Mouse (Mus musculus): ENCODE data around the gene Fgf3.

The Fgf3 gene

DNA sequence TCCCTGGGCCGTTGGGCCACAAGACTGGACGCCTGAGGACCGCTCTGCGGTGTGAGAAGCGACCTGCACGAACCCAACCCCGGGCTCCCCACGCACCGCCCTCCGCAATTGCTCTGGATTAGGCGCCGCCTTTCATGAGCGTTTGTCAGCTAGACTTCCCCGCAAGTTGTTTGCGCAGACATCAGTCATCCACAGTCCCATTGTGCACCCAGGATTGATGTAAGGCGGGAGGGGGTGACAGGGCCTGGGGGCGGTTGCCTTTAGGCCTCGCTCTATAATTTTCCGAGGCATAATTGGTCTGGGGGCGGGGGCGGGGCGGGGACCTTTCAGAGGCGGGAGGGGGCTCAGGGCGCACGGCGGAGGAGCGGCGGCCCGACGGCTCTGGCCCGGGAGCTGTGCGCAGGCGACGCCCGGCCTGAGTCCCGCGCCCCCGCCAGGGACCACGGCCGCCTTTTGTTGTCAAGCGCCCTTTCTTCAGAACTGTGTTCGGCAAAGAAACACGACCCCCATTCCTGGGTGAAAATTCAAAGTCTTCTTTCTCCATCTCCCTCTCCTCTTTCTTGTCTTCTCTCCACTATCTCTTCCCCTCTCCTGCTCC is at the start of gene Fgf3:
Fgf3 (plus strand) TSS at position 193 of the 598 bp plus-strand sequence.
- DNase-seq, result no peak

DNA sequence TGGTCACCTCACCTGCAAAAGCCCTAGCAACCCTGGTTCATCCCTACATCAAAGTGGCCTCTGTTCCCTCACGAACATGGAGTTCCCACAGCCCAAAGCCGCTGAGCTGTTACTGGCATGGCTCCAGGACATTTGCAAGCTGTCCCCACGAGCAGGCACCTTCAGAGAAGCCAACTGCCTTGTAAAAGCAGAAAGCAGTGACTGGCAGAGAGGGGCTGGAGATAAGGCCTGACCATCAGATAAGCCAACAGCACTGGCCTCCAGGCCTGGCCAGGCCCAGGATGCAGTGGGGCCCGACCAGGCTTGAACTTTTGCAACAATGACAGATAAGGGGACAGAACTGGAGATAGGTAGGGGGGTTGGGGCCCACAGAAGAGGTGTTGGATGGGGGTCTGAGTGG is 49.3 kb upstream of the Fgf3 start:
- no peak for DNase-seq

DNA sequence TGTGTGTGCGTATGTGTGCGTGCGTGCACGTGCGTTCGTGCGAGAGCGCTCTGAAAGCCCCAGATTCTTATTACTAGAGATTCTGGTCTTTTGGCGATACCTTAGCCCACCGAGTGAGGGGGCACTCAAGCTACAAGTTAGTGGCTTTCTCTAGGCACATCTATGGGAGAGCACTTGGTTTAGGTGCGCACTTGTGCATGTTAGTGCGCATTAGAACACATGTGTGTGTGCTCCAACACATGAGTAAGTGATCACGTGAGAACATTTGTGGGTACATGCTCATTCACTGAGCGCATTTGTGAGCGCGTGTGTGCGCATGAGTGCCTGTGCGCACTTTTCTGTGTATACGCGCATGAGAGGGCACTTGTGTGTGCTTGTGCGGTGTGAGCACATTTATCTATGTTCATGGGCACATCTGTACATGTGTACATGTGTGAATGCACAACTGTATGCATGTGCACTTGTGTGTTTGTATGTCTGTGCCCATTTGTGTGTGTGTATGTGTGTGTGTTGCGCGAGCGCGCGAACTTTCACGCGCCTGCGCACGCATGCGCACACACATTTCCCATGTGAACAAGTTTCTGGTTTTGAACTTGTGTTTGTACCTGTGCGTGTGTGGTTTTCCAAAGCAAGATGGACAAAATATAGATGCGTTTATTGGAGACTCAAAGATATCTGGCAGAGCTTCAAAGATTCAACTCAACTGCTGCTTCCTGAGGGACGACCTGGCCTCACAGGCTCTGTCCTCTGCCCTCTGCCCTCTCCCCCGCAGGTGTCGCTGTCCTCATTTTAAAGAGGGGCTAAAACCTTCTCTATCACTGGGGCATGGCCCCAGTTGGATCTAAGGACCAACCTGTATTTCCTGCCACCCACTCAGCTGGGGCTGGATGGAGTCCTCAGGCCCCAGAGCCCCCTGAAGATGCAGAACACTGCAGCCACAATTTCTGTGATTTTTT is 48.0 kb upstream of the Fgf3 start:
- no peak for DNase-seq

DNA sequence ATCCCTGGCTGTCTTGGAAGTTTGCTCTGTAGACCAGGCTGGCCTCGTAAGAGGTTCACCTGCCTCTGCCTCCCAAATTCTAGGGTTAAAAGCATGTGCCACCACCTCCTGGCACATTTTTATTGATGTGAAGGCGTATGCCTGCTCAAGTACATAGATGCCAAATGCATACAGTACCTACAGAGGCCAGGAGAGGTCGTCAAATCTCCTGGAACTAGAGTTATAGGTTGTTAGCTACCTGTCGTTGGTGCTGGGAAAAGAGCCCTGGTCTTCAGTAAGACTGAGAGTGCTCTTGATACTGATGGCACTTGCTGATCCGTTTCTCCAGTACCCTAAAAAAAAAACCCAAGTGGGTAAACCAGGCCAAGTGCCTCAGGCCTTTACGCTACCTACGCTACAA is 46.5 kb upstream of the Fgf3 start:
- DNase-seq, result no peak

DNA sequence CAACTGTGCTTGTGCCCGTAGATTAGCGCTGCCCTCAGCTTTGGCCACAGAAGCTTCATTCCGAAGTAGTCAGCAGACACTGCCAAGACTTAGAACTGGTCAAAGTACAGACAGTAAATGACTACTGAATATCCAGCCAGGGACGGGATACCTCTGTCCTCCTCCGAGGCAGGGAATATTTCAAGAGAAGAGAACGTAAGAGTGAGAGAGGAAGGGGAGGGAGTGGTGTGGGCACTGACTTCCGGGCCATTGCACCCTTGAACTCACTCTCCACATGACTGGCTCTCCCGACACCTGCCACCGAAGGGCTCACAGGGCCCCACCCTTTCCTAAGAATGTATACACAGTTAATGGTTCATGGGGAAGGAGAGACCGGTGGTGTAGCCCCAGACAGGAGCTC is 44.6 kb upstream of the Fgf3 start:
- no peak for DNase-seq

DNA sequence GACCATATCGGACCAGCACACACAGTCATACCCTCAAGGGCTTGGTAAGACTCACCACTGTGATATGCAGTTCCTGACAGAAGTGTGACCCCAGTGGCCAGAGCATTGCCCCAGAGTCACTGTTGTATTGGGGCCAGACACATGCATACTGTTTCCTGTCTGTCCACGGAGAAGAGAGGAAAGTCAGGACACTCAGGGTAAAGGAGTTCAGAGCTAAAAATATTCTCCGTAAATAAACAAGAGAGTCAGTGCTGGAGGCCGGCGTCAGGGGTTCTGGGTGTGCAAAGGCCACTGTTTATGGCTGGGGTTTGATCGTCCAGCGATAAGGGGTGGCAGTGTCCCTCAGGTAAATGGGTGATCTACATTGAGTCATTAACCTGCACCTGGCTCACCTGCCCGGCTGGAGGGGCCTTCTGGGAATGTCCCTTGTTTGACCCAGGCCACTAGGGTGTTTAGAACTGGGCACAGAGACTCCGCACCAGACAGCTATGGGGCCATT is 41.9 kb upstream of the Fgf3 start:
- DNase-seq, result no peak

DNA sequence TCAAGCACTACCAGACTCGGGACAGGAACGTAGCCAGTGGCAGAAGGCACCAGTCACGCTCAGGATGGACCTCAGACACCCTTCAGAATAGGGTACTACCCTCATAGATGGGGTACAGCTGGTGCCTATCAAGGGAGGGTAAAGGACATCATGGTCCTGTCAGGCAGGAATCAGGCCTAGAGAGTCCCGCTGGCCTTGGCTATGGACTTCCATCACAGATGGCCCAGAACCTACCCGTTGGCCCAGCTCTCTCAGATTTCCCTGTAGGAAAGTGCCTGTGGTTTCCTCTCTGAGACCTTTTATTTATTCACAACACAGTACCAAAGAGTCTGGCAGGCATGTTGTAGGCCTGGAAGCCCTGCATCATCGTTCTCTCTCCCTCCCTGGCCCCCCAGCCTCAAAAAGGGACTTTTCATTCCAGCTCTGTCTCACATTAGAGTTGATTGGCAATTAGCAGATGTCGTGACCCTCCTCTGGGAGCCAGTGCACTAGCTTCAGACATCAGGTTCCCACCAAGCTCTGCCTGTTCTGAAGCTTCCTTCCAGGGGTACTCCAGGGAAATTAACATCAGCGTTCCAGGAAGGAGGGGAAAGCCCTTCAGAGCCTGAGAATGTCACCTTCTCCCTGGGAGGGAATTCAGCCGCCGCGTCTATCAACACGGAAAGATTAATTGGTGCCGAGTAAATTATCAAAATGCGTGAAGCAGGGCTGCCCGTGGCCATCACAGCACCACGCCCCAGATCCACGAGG is 40.7 kb upstream of the Fgf3 start:
- DNase-seq, result peak; percentile 63

DNA sequence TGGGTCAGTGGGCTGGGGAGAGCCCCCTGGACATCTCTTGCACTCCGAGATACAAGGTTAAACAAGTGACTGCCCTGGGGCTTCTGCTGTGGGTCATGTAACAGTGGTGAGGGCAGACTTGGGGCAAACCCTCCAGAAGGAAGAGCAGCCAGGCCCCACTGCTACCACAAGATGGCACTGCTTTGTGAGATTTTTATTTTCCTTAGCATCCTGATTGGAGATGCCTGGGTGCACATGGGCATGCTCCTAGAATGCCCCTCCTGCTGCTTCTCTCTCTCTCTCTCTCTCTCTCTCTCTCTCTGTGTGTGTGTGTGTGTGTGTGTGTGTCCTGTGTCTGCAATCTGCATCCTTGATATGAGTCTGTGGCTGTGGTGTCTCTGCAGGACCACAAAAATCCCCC is 39.4 kb upstream of the Fgf3 start:
- DNase-seq, result no peak

DNA sequence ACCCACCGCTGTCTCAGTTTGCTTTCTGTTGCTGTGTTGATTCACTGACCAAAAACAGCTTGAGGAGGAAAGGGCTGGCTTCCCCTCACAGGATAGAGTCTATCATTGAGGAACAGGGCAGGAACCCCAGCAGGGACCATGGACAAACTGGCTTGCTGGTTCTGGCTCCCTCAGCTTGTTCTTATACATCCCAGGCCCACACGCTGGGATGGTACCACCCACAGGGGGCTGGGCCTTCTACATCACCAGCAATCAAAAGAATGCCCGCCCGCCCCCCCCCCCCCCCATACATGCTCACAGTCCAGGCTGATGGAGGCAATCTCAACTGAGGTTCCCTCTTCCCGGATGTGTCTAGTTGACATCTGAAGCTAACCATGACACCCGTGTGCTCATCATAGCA is 30.8 kb upstream of the Fgf3 start:
- DNase-seq, result no peak

DNA sequence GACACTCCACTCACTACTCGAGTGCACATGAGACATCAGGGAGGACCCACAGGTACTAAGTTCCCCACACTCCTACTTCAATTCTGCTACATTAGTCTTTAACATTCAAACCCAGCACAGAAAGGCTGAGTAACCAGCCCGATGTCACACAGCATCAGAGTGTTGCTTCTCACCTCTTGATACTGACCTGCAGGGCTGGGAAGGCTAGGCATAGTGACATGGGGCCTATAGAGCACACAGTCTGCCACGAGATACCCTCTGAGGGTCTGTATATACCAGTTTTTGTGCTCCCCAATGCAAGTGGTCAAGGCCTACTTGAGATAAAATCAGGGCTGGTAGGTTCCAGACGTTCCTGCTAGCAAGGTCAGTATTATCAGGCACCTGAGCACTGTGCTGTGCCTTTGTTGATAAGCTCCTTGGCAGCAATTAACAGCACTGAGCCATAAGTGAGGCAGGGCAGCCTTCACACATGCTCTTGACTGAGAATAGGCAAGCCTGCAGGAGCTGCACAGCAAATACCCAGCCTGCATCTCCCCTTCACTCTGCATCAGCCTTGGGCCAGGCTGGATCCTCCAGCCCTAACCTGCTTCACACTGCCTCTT is 29.8 kb upstream of the Fgf3 start:
- no peak for DNase-seq

DNA sequence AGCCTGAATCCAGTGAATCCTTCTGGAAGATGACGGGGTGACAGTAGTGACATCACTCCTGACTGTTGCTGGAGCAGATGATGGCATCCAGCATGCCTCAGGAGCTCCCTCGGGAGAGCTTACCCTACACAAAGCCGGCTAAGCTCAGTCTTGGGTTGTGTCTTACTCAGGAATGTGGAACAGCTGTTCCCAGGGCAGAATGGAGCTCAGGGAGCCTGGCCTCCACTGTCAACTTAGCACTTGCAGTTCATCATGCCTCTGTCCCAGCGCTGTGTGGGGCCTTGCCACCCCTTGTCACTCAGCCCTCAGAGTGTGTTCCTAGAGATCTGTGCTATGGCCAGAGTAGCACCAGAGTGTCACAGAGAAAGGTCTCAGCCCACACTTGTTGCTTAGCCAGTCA is 26.4 kb upstream of the Fgf3 start:
- DNase-seq, result no peak

DNA sequence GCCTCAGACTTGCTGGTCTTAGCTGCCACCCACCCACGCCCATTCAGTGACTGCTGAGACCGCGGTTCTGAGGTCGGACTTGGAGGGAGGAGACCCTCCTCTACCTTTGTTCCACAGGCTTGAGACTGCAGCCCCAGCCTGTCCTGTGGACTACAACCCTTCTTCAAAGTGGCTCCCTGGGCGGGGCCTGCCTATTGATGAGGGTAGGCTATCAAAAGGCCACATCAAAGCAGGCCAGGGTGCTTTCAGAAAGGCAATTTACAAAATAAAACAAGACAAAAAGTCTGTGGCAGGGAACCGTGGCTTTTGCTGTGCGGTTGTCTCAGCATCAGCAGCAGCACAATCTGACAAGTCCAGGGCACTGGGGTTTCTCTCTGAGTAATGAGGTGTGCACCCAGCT is 16.0 kb upstream of the Fgf3 start:
- DNase-seq, result no peak

DNA sequence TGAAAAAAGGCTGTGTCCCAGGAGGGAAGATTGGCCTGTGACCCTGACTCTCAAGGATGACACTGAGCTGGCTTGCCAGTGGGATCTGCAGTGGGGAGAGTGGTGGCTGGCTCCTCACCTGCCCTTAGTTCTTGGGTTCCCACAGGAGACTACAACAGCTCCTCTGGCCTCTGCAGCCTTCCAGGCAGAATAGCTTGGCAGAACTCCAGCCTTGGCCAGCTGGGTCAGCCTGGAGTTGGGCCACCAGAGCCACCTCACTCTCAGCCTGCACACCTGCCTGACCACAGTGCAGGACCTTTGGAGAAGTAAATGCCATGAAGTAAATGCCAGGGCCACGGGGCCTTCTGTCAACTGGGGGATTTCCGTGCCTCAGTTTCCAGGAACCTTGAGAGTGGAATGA is 13.9 kb upstream of the Fgf3 start:
- peak; percentile 6 for DNase-seq

DNA sequence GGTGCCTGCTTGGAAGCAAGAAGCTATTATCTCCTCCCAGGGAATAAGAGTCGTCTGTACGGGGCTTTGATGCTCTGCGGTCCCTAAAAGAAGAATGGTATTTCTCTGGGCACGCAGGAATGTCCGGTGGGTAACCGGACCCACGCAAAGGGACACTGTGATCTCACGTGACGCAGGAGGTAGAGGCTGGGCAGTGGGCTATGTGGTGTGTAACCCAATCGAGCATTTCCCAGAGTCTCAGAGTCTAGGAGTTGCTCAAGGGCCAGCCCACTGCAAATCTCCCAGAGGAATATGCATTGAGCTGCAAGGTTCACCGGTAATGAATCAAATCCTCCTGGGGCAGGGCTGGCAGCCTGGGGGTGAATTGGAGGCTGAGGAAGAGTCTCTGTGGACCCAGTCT is 9.5 kb upstream of the Fgf3 start:
- DNase-seq, result no peak

DNA sequence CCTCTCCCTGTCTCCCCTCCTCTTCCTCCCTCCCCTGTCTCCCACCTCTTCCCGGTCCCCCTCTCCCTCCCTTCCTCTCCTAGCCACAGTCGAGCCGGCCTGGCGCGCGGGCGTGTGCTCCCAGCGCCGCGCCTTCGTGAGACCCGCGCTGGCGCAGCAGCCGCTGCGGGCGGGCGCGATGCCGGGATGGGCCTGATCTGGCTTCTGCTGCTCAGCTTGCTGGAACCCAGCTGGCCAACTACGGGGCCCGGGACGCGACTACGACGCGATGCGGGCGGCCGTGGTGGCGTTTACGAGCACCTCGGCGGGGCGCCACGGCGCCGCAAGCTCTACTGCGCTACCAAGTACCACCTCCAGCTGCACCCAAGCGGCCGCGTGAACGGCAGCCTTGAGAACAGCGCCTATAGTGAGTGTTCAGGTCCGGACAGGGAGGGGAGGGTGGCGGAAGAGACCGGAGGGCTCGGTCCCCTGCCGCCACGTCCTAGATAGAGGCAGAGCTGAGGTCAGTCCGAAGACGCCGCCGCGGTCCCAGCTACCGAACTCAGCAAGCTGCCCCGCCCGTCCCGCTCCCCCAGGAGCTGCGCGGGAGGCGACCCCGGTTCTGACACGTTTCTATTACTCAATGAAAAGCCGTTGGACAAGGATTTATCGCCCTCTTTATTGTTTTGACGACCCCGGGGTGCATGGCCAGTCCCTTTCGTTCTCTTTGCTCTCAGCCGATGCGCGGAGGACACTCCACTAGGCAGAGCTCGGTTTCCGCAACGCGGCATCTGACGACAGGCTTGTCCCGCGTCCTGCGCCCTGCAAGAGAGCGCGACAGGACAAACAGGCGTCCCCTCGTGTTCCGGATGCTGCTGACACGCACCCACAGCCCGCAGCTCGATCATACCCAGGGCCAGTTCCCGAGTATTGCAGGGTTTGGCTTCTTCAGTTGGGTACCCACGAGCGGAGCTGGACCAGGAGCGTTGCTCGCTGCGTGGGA is 930 bp downstream of the Fgf3 start:
- DNase-seq, result no peak

DNA sequence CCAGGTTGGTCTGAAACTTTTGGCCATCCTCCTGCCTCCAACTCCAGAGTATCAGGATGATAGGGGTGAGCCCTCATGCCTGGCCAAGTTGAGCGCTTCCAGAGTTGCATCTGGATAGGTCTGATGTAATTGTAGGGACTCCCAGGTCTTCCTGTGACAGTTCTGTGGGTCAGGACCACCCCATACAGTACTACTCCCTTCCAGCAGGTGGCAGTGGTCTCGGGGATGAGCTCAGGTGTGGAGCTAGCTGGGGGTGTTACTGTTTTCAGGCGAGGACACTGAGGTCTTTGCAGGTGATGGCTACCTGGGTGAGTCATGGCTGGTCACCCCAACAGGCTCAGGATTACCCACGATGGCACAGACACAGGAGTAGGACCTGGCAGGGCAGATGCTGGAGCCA is 8.3 kb downstream of the Fgf3 start:
- DNase-seq, result no peak

DNA sequence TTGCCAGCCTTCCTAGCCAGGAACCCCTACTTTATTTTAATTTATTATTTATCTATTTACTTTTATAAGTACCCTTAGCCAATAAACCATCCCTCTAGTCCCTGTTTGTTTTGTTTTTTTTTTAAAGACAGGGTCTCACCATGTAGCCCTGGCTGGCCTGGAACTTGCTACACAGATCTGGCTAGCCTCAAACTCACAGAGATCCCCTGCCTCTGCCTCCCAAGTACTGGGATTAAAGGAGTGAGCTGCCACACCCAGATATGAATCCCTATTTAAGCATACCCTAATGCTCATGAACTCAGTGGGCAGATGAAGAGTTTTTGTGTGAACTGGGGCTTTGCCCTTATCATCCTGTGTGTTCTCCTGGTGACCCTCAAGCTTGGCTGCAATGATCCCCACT is 9.2 kb downstream of the Fgf3 start, which contains the start of gene Fgf4:
Fgf4 (plus strand) TSS at position 301 of the 400 bp plus-strand sequence.
- DNase-seq, result no peak

DNA sequence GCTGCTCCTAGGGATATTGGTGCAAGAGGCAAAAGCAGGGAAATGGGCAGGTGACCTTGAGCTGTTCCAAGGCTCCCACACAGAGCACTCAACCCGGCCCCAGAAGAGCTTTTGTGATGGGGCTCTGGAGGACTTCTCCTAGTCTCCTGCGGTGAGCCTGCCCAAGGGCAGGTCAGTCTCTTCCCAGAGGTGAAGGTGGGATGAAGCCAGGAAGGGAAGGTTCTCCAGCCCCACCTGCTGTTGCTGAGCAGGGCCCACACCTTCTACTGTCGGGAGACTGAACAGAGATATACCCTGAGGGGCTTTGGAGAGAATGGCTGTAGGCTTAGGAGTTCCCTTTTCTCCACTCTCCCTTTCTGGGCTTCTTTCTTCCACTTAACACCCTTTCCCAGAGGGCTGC is 13.4 kb downstream of the Fgf3 start:
- no peak for DNase-seq

DNA sequence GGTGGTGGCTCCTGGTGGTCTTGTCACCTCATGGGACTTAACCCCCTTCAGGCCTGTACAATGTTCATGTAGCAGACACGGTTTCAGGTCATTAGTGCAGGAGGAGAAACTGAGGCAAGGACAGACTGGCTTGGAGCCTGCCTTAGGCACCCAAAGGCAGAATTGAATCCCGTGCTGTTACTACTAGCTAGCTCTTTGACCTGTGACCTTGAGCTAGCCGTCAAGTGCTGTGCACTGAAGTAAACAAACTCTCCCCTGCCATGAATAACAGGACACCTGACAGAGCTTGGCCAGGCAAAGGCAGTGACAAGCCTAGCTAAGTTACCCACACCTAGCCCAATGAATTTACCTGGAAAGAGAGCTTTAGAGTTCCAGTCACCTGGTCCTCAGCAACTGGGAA is 17.1 kb downstream of the Fgf3 start:
- DNase-seq, result no peak

DNA sequence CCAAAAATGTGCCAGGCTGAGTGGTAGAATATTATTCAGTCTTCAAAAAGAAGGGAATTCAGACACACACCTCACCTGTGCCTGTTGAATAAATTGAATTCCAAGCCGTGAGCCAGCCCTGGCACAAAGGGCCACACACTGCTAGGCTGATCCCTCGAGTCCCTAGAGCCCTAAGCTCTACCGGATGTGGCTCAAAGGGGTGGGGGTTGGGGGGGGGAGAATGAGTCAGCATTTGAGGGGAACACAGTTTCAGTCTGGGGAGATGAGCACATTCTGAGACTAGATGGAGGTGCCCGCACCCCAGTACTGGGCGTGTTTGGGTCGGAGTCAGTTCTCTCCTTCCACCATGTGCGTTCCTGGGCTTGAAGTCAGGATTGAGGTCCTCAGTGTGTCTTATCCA is 19.3 kb downstream of the Fgf3 start:
- no peak for DNase-seq

DNA sequence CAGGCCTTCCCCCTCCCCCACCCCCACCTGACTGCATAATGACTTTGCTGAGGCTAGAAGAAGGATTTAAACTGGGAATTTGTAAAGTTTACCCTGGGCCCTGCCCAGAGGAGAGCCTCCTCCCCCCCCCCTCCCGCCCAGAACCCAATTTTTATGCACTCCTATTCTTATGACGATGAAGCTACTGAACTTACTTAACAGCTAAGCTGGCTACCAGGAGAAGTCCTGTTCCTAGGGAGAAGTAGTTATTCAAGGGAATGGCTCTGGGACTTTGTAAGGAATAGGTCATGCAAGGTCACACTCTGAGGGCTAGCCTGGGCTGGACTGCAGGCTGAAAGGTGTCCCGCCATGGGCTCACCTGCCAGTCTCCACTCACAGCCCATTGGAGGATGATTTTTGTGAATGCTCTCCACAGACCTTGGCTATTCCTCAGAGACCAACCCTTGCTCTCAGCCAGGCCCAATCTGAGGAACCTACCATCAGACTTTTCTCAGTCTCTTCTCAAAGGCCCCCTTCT is 20.0 kb downstream of the Fgf3 start:
- DNase-seq, result no peak

DNA sequence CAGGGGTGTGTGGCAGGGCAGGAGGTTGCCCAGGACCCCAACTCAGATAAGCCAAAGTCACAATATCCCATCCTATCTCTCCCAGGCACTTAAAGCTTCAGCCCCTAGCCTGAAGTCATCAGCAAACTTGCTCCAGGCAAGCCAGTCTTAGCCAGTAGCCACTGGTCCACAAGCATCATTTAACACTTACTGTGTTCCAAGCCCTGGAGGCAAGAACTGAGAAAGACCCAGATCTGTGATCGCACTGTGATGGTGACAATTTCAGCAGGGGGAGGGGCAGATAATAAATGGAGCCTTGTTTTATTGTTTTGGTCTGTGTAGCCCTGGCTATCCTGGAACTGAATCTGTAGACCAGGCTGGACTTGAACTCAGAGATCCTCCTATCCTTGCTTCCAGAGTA is 20.8 kb downstream of the Fgf3 start:
- no peak for DNase-seq

All from cerebellum, adult 11-12 months (tissue).